Mouse (Mus musculus) ZHBTc4 (cell line): ENCODE measurements around the gene Nol9.
A peak's percentile ranks its signal among the peaks of the same experiment; 100 is the strongest.

Experiments used
- DNase-seq: peaks from one replicate; pipeline ENCODE4 v3.0.0-alpha.2; 2011; ENCODE audit warnings: low read depth, low spot score

Nol9 gene

DNA sequence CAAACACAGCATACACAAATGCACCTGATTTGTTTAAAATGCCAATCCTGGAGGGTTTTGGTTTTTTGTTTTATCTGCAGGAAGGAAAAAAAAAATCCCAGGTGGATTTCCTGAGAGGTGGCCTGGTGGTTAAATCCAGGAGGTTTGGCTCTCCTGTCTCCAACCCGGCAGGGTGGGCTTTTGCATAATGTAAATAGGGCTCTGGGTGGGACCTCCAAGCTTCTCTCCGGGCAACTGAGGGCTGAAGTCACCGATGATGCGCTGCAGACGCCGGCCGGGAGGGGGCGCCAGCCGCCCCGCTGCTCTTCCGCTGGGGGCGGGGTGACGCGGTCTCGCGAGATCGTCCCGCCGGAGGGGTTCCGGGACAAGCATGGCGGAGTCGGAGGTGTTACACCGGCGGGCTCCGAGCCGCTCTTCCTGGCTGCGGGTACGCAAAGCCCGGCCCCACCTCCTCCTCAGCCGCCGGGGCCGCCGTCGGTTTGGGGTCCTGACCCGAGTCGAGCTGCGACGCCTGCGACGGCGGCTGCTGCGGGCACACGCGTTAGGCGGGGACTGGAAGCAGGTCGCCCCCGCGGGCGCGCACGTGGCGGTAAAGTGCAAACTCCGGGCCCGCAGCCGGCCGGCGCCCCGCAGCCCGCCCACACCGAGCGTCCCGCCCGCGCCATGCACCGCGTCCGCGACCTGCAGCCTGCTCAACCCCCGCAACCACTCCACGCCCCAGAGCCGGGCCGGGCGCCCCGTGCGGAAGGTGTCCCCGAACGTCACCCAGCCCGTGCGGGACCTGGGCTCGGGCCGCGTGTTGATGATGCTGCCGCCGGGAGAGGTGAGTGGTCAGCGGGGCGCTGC, at the start of gene Nol9:
Gene Nol9, plus strand, starts transcription at position 337 of the 846 bp plus-strand sequence.
- peak; percentile 96 for DNase-seq

DNA sequence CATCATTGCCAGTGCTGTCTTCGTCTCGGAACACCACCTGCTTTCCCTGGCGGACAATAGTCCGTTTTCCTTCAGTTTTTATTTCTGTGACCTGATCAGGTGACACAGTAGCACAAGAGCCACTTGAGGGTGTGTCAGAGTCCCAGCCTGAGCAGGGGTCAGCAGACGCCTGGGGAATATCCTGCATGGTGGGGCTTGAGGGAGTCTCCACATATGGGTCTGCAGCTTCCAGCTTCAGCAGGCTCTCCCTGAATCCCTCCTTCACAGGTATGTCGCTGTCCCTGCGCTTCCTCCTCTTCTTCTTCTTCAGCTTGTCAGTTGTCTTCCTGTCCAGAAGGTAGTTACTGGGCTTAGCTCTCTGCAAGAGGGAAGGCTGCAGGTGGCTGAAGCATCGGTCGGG, 47.0 kb upstream of the Nol9 start:
- no peak for DNase-seq

DNA sequence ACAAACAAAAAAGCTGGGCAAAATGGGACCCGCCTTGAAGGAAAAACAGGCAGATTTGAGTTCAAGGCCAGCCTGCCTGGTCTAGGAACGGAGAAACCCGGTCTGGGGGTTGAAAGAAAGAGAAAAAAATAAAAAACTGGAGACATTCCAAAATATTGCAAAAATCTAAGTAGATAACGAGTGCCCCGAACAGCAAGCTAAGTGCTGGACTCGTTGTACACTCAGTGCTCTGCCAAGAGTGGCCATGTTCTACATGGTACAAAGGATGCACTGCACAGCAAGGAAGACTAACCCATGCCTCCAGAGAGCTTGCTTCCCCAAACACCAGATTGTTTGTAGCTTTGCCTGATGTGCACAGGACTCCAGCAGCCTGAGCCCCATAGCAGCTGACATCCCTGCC, 46.1 kb upstream of the Nol9 start:
- no peak for DNase-seq

DNA sequence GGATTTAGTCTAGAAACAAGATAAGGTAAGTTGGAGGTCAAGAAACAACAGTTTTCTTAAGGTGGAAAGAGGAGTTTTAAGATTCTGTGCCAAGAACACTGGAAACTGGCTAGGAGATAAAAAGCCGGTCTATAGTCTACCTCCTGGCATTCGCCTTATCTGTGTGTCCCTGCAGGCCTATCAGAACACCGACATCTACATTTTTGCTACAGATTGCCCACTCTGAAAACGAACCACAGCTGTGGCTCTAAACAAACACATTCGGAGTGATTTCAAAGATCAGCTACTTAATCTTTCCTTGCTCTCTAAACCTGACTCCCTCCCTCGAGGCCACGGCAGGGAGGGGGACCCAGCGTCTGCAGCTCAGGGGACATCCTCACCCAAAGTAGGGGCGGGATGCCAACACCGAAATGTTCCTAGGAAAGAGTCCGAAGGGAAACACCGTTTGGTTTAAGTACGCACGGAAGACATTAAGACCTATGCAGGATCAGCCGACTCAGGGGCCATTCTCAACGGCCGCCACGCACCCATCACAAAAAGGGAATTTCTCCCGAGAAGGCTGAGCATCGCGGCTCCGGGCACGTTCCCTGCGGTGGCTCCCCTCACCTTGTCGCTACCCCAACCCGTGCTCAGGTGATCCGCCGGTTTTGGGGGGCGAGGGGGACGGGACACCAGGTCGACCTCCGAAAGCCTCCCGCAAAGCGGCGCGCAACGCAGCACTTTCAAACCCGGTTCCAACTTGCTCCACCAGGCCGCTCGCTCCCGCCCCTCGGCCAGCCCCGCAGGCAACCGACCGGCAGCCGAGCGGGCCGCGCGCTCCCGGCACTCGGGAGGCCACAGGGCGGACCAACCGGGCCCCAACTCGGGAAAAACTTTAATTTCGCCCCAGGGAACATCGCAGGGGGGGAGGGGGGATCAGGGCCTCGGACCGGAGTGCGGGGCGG, 44.6 kb upstream of the Nol9 start:
- DNase-seq, result peak; percentile 48

DNA sequence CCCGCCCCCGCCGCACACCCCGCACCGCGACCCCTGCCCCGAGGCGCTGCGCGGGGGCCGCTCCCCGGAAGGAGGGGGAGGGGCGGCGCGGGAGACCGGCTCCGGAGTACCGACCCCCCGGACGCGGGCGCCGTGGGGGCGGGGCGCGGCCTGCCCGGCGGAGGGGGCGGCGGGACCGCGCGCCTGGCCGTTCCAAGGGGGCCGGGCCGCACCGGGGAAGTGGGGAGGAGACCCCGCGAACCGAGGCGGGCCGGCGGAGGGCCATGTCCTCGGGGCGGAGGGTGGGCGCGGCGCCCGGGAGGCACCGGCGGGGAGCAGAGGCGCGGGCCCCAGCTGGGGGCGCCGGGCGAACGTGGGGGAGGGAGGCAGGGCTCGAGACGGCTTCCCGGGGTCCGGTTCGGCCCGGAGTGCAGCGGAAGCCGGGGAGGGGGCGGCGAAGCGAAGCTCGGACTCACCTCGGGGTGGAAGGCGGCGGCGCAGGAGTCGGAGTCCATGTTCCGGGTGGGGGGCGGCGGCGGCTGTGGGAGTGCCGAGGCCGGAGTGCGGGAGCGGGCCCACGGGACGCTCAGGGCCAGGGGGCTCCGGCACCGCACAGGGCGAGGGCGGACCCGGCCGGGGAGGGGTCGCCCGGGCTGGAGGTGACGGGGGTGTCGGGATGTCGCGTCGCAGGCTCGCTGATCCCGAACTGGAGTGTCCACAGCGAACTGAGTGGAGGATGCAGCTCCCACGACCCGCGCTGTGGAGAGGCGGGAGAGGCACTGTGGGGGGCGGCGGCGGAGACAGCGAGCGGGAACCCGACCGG, 43.5 kb upstream of the Nol9 start:
- DNase-seq, result no peak

GRCm38 (mm10) chr4:151996173-151996950, 42.8 kb upstream of the Nol9 start, which contains the start of gene Phf13:
Phf13 (minus strand) TSS chr4:151996258.
- peak; percentile 99 for DNase-seq

- no peak for DNase-seq
Measured at GRCm38 (mm10) chr4:151996951-151997222, 42.2 kb upstream of the Nol9 start.

DNA sequence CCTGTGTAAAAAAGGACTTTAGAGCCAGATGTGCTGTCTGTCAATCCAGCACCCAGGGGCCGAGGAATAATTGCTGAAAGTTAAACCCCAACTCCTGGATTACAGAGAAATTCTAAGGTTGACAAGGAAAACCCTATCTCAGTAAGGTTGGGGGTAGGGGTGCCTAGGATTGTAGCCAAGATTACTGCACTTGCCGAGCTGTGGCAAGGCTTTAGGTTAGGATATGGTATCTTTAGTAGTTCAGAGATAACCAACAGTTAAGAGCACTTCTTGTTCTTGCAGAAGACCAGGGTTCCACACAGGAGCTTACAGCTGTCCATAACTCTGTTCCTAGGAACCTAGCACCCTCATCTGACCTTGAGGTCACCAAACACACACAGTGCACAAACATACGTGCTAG, 41.4 kb upstream of the Nol9 start:
- DNase-seq, result no peak

GRCm38 (mm10) chr4:151999481-151999880, 39.6 kb upstream of the Nol9 start:
- DNase-seq, result peak; percentile 80

- DNase-seq, result peak; percentile 37
Measured at GRCm38 (mm10) chr4:152000906-152001305, 38.2 kb upstream of the Nol9 start.

DNA sequence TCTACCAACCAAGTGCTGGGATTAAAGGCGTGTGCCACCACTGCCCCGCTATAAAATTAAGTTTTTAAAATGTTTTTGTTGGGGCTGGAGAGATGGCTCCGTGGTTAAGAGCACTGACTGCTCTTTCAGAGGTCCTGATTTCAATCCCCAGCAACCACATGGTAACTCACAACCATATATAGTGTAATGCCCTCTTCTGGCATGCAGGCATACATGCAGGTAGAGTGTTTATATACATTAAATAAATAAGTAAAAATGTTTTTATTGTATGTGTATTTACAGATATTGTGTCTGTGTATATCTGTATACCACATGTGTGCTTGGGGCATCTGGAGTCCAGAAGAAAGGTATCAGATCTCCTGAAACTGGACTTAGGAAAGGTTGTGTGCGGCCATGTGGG, 37.8 kb upstream of the Nol9 start:
- no peak for DNase-seq

- DNase-seq, result no peak
Measured at GRCm38 (mm10) chr4:152002063-152002462, 37.1 kb upstream of the Nol9 start.

GRCm38 (mm10) chr4:152006137-152006536, 33.0 kb upstream of the Nol9 start:
- no peak for DNase-seq

GRCm38 (mm10) chr4:152006812-152007211, 32.3 kb upstream of the Nol9 start:
- DNase-seq, result peak; percentile 29

DNA sequence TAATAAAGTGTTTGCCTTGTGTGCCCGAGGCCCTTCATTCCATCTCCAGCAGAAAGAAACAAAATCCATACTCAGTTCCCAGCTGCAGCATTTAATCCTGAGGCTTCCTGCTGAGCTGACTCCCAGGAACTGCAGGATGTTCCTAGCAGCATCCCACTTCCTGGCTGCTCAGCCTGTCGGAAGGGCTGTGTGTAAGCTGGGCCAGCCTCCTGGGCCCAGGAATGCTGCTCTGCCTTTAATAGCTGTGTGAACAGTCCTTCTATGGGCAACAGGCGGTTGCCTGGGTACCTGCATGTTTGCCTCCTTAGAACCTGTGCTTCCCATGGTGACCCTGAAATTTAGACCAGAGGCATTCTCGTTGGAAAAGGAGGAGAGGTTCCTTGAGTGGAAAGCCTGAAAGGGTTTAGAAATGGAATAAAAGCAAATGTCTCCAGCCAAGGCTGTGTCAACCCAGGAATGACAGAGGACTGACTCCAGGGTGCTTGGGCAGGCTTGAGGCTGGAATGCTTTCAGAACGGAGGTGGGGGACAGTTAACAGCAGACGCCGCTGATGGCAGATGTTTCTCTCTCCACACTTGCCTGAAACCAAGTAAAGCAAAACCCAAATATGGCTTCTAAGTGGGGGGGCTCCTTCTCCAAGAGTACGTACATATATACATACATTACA, 31.5 kb upstream of the Nol9 start:
- peak; percentile 67 for DNase-seq

GRCm38 (mm10) chr4:152008148-152008500, 31.0 kb upstream of the Nol9 start:
- no peak for DNase-seq

GRCm38 (mm10) chr4:152008622-152009075, 30.5 kb upstream of the Nol9 start, which contains the start of gene Klhl21:
Klhl21 (plus strand) TSS chr4:152008803.
- peak; percentile 97 for DNase-seq

DNA sequence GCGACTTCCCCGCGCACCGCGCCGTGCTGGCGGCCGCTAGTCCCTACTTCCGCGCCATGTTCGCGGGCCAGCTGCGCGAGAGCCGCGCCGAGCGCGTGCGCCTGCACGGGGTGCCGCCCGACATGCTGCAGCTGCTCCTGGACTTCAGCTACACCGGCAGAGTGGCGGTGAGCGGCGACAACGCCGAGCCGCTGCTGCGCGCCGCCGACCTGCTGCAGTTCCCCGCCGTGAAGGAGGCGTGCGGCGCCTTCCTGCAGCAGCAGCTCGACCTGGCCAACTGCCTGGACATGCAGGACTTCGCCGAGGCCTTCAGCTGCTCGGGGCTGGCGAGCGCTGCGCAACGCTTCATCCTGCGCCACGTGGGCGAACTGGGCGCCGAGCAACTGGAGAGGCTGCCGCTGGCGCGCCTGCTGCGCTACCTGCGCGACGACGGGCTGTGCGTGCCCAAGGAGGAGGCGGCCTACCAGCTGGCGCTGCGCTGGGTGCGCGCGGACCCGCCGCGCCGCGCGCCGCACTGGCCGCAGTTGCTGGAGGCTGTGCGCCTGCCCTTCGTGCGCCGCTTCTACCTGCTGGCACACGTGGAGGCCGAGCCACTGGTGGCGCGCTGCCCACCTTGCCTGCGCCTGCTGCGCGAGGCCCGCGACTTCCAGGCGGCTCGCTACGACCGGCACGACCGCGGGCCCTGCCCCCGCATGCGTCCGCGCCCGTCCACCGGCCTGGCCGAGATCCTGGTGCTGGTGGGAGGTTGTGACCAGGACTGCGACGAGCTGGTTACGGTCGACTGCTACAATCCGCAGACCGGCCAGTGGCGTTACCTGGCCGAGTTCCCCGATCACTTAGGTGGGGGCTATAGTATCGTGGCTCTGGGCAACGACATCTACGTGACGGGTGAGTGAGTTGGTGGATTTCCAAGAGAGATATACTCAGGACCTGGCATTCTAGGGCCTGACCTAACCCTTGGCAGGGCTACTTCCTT, 29.8 kb upstream of the Nol9 start:
- DNase-seq, result peak; percentile 84

- DNase-seq, result peak; percentile 52
Measured at GRCm38 (mm10) chr4:152010091-152010706, 28.9 kb upstream of the Nol9 start.
